27 mouse cellular contexts compared by ENCODE assay signal in genomic region chr17:30035216-30036005, GRCm38 (mm10). TPM values are rescaled to one million over a fixed set of nuclear protein-coding genes. Genes with fewer than 3 reads are reported as not detected.
A peak's percentile ranks its signal among the peaks of the same experiment; 100 is the strongest.
DNase-seq lines count a peak whose midpoint lies in the region; ATAC-seq lines count a peak whose summit lies in the region.
"Had no signal": no experiment of that assay in that cellular context is flagged by ENCODE, and none has a peak within 500 bp of the region (broad histone marks: within the 10 kb centered on the region; RNA-seq: fewer than 3 reads in every experiment).

No protein-coding gene starts in this region.

- H3K27me3 ChIP-seq in hindbrain, embryonic 14.5 days (ENCODE audit: control insufficient read depth, insufficient read depth, low read length), result no peaks in the 10 kb centered on the region
- H3K27me3 ChIP-seq: hindbrain, embryonic 12.5 days; limb, embryonic 15.5 days; midbrain, embryonic 13.5 days; Patski had no signal

- ATAC-seq in CD4-positive, CD25-positive, alpha-beta regulatory T cell, adult 4 months, result peak; percentile 47
- ATAC-seq in hindbrain, embryonic 14.5 days (ENCODE audit: low FRiP score), result no peak
- ATAC-seq: forebrain, postnatal 0 days; midbrain, embryonic 13.5 days; Patski had no signal

- WGBS in hindbrain, embryonic 14.5 days, result 87% methylated on average over 4 of the region's 4 CpGs

- no peak overlapping the region for H3K4me3 ChIP-seq in hindbrain, embryonic 14.5 days (replicated peaks; ENCODE audit: low read length)
- H3K4me3 ChIP-seq: forebrain, embryonic 10.5 days; gastrocnemius, adult 2 months; hindbrain, embryonic 12.5 days; layer of hippocampus, adult 2 months; limb, embryonic 15.5 days; midbrain, embryonic 13.5 days had no signal

- H3K4me1 ChIP-seq in hindbrain, embryonic 14.5 days (replicated peaks; ENCODE audit: control insufficient read depth, insufficient read depth, low read length), result peaks cover 5% of the 10 kb centered on the region

- no peak overlapping the region for H3K4me2 ChIP-seq in hindbrain, embryonic 14.5 days (replicated peaks)
- H3K4me2 ChIP-seq: heart, embryonic 11.5 days; hindbrain, embryonic 12.5 days; limb, embryonic 15.5 days; lung, embryonic 14.5 days; midbrain, embryonic 13.5 days had no signal

- no peaks in the 10 kb centered on the region for H3K9me3 ChIP-seq in hindbrain, embryonic 14.5 days (ENCODE audit: control insufficient read depth, low read length)
- H3K9me3 ChIP-seq: forebrain, embryonic 10.5 days; hindbrain, embryonic 12.5 days; limb, embryonic 15.5 days; midbrain, embryonic 13.5 days had no signal

- intact Hi-C loops in left cerebral cortex, postnatal 25 days (cut with DNase I), result no loop called here

- no peak overlapping the region for H3K9ac ChIP-seq in hindbrain, embryonic 14.5 days
- H3K9ac ChIP-seq: forebrain, postnatal 0 days; hindbrain, embryonic 12.5 days; limb, embryonic 15.5 days; liver, embryonic 14.5 days; lung, embryonic 14.5 days; midbrain, embryonic 13.5 days had no signal

- H3K36me3 ChIP-seq in hindbrain, embryonic 14.5 days (replicated peaks; ENCODE audit: control insufficient read depth, insufficient read depth), result no peaks in the 10 kb centered on the region
- H3K36me3 ChIP-seq: hindbrain, embryonic 12.5 days; limb, embryonic 15.5 days; midbrain, embryonic 13.5 days had no signal

- H3K27ac ChIP-seq in hindbrain, embryonic 14.5 days, result no peak overlapping the region
- H3K27ac ChIP-seq: forebrain, embryonic 10.5 days; gastrocnemius, adult 2 months; hindbrain, embryonic 12.5 days; layer of hippocampus, adult 2 months; limb, embryonic 15.5 days; liver, embryonic 14.5 days; midbrain, embryonic 13.5 days; stomach, postnatal 0 days had no signal

- peak; percentile 68 for DNase-seq in 416B (ENCODE audit: low read depth)
- DNase-seq in naive thymus-derived CD4-positive, alpha-beta T cell, adult 2 months (ENCODE audit: low read depth), result peak; percentile 67
- DNase-seq in thymus, postnatal 25 days, result peak; percentile 69
- DNase-seq in left cerebral cortex, postnatal 25 days (ENCODE audit: low spot score in 2 of 2), result no peak
- no peak for DNase-seq in adrenal gland, postnatal 25 days
- DNase-seq in hindbrain, embryonic 14.5 days (ENCODE audit: low spot score), result no peak
- DNase-seq: adrenal gland, adult 8-10 months; B cell, adult 2 months; cerebellum, adult 18-20 months; cerebellum, postnatal 14 days; forebrain, postnatal 0 days; gastrocnemius, adult 2 months; kidney, adult 9 months; kidney, postnatal 25 days; layer of hippocampus, postnatal 36 days; lung, embryonic 14.5 days; right cerebral cortex, postnatal 14 days had no signal

RNA-seq across cellular contexts. Expression of gene Zfand3, which starts 30.9 kb away (rescaled TPM):
- polyA plus RNA-seq in CD4-positive, CD25-positive, alpha-beta regulatory T cell, adult 4 months (2017; shearing (Covaris generic)), result 10 to 100 TPM; 14.6 to 24.5 TPM
- 100 to 1,000 TPM; 114 to 122 TPM for total RNA-seq in left cerebral cortex, postnatal 25 days (2021)
- total RNA-seq in adrenal gland, postnatal 25 days (2021), result 138 and 144 TPM in 2 replicates
- 40.4 and 43.2 TPM in 2 replicates for polyA plus RNA-seq in hindbrain, embryonic 14.5 days (2014; fragmentation: Nextera tagmentation; extraction: Ambion mirVana)

Comparison
In these comparisons a context has a peak if more than half of its experiments do, and no peak if none do; other contexts are left out.
1. DNase-seq: peak in 416B (single experiment), naive thymus-derived CD4-positive, alpha-beta T cell, adult 2 months (single experiment) and thymus, postnatal 25 days (single experiment); none in left cerebral cortex, postnatal 25 days (0 of 2), adrenal gland, postnatal 25 days (single experiment) and hindbrain, embryonic 14.5 days (single experiment).